Mouse (Mus musculus): ENCODE results near the gene Cd38. TPM values are rescaled to one million over a fixed set of nuclear protein-coding genes. Genes with fewer than 3 reads are reported as not detected.

Cd38 gene
- polyA plus RNA-seq (2014; fragmentation: Nextera tagmentation; extraction: Ambion mirVana): 3.3 and 5.2 TPM in 2 replicates

GRCm38 (mm10) chr5:43868253-43868652, at the start of gene Cd38:
Gene Cd38, plus strand, starts transcription at chr5:43868553.
- no peak for ATAC-seq (ENCODE audit: low FRiP score)
- DNase-seq (ENCODE audit: low spot score): no peak

DNA sequence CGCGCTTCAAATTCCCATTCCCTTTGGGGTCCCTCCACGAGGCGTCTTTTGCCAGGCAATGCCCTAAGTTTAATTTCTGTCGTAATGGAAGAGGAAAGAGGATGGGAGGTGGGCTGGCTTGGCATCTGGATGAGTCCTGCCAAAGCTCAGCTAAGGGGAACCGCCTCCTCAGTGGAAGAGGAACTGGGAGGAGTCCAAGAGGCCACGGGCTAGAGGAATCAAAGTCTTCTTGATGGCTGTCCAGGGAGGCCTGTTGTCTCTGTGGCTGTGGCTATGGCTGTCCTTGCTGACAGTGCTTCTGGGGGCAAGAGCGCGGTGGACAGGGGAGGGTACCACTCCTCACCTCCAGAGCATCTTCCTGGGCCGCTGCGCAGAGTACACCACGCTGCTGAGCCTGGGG, 49.7 kb upstream of the Cd38 start, which contains the start of gene Bst1:
Gene Bst1, plus strand, starts transcription at position 191 of the 400 bp plus-strand sequence.
- WGBS: 58% methylated on average over 12 of the region's 12 CpGs
- Histone ChIP-seq H3K4me2 (replicated peaks) (no peak within 1 kb of the TSS), H3K9ac (no peak within 1 kb of the TSS), H3K9me3 (ENCODE audit: control insufficient read depth, low read length) (no peaks in the 10 kb centered on the region), H3K27ac (no peak within 1 kb of the TSS), H3K27me3 (ENCODE audit: control insufficient read depth, insufficient read depth, low read length) (no peaks in the 10 kb centered on the region), H3K36me3 (replicated peaks; ENCODE audit: control insufficient read depth, insufficient read depth) (no peaks in the 10 kb centered on the region), H3K4me3 (replicated peaks; ENCODE audit: low read length) (no peak within 1 kb of the TSS), H3K4me1 (replicated peaks; ENCODE audit: control insufficient read depth, insufficient read depth, low read length) (no peaks in the 10 kb centered on the region)
- 0 out of 2 replicates have a peak, but pooled peaks have one; percentile 31 for ATAC-seq (ENCODE audit: low FRiP score)
- DNase-seq (ENCODE audit: low spot score): no peak

More at GRCm38 (mm10) chr5:43868253-43868652, at the start of gene Cd38:
- Histone ChIP-seq H3K36me3 (replicated peaks; ENCODE audit: control insufficient read depth, insufficient read depth) (no peaks in the 10 kb centered on the region), H3K4me3 (replicated peaks; ENCODE audit: low read length) (peak within 1 kb of the TSS; percentile 25), H3K4me1 (replicated peaks; ENCODE audit: control insufficient read depth, insufficient read depth, low read length) (peaks cover 10% of the 10 kb centered on the region), H3K9ac (peak within 1 kb of the TSS; percentile 47), H3K27ac (no peak within 1 kb of the TSS), H3K9me3 (ENCODE audit: control insufficient read depth, low read length) (no peaks in the 10 kb centered on the region), H3K27me3 (ENCODE audit: control insufficient read depth, insufficient read depth, low read length) (no peaks in the 10 kb centered on the region), H3K4me2 (replicated peaks) (peak within 1 kb of the TSS; percentile 63)

- Histone ChIP-seq H3K4me2 (replicated peaks) (no peak overlapping the region), H3K27ac (no peak overlapping the region), H3K36me3 (replicated peaks; ENCODE audit: control insufficient read depth, insufficient read depth) (no peaks in the 10 kb centered on the region), H3K9ac (no peak overlapping the region), H3K27me3 (ENCODE audit: control insufficient read depth, insufficient read depth, low read length) (no peaks in the 10 kb centered on the region), H3K4me3 (replicated peaks; ENCODE audit: low read length) (no peak overlapping the region), H3K4me1 (replicated peaks; ENCODE audit: control insufficient read depth, insufficient read depth, low read length) (no peaks in the 10 kb centered on the region), H3K9me3 (ENCODE audit: control insufficient read depth, low read length) (no peaks in the 10 kb centered on the region)
- WGBS: 96% methylated on average over 11 of the region's 11 CpGs
- no peak for ATAC-seq (ENCODE audit: low FRiP score)
- DNase-seq (ENCODE audit: low spot score): no peak
Measured at GRCm38 (mm10) chr5:43820785-43821184, 47.6 kb upstream of the Cd38 start.

DNA sequence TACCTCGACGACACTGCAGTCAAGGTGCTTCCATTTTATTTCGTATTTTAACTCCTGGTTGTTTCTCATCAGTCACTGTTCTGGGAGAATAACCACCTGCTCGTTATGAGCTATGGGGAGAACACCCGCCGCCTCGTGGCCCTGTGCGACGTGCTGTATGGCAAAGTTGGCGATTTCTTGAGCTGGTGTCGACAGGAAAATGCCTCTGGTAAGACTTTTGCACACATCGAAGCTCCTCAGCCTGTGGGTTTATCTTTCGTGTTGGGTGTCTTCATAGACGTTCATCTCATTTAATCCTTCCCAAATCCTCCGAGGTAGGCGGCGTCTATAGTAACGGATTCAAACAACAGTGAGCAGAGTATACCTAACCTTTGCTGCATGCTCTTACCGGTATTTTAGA, 46.8 kb upstream of the Cd38 start, which contains the start of gene Fbxl5:
Gene Fbxl5, minus strand, starts transcription at position 101 of the 400 bp plus-strand sequence.
- no peaks in the 10 kb centered on the region for H3K36me3 ChIP-seq (replicated peaks; ENCODE audit: control insufficient read depth, insufficient read depth)
- DNase-seq (ENCODE audit: low spot score): no peak
- H3K4me2 ChIP-seq (replicated peaks): no peak within 1 kb of the TSS
- H3K9ac ChIP-seq: no peak within 1 kb of the TSS
- no peak for ATAC-seq (ENCODE audit: low FRiP score)
- no peak within 1 kb of the TSS for H3K4me3 ChIP-seq (replicated peaks; ENCODE audit: low read length)
- 84% methylated on average over 19 of the region's 19 CpGs for WGBS
- no peaks in the 10 kb centered on the region for H3K9me3 ChIP-seq (ENCODE audit: control insufficient read depth, low read length)
- H3K27ac ChIP-seq: no peak within 1 kb of the TSS
- H3K27me3 ChIP-seq (ENCODE audit: control insufficient read depth, insufficient read depth, low read length): no peaks in the 10 kb centered on the region
- no peaks in the 10 kb centered on the region for H3K4me1 ChIP-seq (replicated peaks; ENCODE audit: control insufficient read depth, insufficient read depth, low read length)

DNA sequence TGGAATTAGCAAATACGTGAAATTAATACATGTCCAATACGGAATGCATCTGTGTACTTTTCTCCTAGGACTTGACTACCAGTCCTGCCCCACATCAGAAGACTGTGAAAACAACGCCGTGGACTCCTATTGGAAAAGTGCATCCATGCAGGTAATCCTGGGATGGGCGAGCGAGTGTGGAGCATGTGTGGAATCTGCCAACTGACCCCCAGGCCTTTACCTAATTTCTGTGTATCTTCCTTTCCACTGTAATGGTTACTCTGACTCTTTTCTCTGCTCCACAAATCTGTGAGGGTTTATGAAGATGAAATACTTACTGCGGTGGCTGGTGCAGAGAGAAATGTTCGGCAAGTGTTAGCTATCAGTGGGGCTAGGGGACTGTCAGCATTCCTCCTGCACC, 46.2 kb upstream of the Cd38 start:
- H3K27me3 ChIP-seq (ENCODE audit: control insufficient read depth, insufficient read depth, low read length): no peaks in the 10 kb centered on the region
- no peaks in the 10 kb centered on the region for H3K4me1 ChIP-seq (replicated peaks; ENCODE audit: control insufficient read depth, insufficient read depth, low read length)
- H3K27ac ChIP-seq: no peak overlapping the region
- H3K9ac ChIP-seq: no peak overlapping the region
- no peak overlapping the region for H3K4me3 ChIP-seq (replicated peaks; ENCODE audit: low read length)
- DNase-seq (ENCODE audit: low spot score): no peak
- 86% methylated on average over 8 of the region's 8 CpGs for WGBS
- H3K4me2 ChIP-seq (replicated peaks): no peak overlapping the region
- ATAC-seq (ENCODE audit: low FRiP score): no peak
- no peaks in the 10 kb centered on the region for H3K36me3 ChIP-seq (replicated peaks; ENCODE audit: control insufficient read depth, insufficient read depth)
- H3K9me3 ChIP-seq (ENCODE audit: control insufficient read depth, low read length): no peaks in the 10 kb centered on the region

GRCm38 (mm10) chr5:43822824-43823223, 45.5 kb upstream of the Cd38 start:
- H3K4me2 ChIP-seq (replicated peaks): no peak overlapping the region
- no peak overlapping the region for H3K9ac ChIP-seq
- no peak overlapping the region for H3K27ac ChIP-seq
- no peak for DNase-seq (ENCODE audit: low spot score)
- 81% methylated on average over 3 of the region's 3 CpGs for whole genome bisulfite sequencing
- H3K4me1 ChIP-seq (replicated peaks; ENCODE audit: control insufficient read depth, insufficient read depth, low read length): no peaks in the 10 kb centered on the region
- H3K4me3 ChIP-seq (replicated peaks; ENCODE audit: low read length): no peak overlapping the region
- no peaks in the 10 kb centered on the region for H3K9me3 ChIP-seq (ENCODE audit: control insufficient read depth, low read length)
- ATAC-seq (ENCODE audit: low FRiP score): no peak
- H3K27me3 ChIP-seq (ENCODE audit: control insufficient read depth, insufficient read depth, low read length): no peaks in the 10 kb centered on the region
- H3K36me3 ChIP-seq (replicated peaks; ENCODE audit: control insufficient read depth, insufficient read depth): no peaks in the 10 kb centered on the region

DNA sequence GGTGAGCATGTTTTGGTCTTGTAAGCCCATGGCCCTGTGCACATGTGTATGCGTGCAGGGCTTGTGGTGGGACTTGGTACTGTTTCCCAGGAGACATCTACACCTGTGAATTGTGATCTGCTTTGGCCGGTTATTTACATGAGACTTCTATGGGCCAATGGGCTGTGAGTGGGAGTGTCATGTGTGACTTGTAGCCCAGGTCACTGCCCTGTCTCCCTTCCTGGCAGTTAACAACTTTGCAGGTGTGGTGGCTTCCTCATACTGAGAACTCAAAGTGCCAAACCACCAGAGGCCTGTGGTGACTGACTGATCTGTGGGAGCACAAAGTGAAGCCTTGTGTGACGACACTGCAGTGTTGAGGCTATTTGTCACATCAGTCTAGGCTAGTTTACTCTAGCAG, 43.8 kb upstream of the Cd38 start:
- H3K9me3 ChIP-seq (ENCODE audit: control insufficient read depth, low read length): no peaks in the 10 kb centered on the region
- no peak overlapping the region for H3K27ac ChIP-seq
- H3K4me2 ChIP-seq (replicated peaks): no peak overlapping the region
- ATAC-seq (ENCODE audit: low FRiP score) (no peak), DNase-seq (ENCODE audit: low spot score) (no peak)
- H3K4me3 ChIP-seq (replicated peaks; ENCODE audit: low read length): no peak overlapping the region
- H3K36me3 ChIP-seq (replicated peaks; ENCODE audit: control insufficient read depth, insufficient read depth): no peaks in the 10 kb centered on the region
- H3K9ac ChIP-seq: no peak overlapping the region
- H3K4me1 ChIP-seq (replicated peaks; ENCODE audit: control insufficient read depth, insufficient read depth, low read length): no peaks in the 10 kb centered on the region
- no peaks in the 10 kb centered on the region for H3K27me3 ChIP-seq (ENCODE audit: control insufficient read depth, insufficient read depth, low read length)
- WGBS: 84% methylated on average over 3 of the region's 3 CpGs

DNA sequence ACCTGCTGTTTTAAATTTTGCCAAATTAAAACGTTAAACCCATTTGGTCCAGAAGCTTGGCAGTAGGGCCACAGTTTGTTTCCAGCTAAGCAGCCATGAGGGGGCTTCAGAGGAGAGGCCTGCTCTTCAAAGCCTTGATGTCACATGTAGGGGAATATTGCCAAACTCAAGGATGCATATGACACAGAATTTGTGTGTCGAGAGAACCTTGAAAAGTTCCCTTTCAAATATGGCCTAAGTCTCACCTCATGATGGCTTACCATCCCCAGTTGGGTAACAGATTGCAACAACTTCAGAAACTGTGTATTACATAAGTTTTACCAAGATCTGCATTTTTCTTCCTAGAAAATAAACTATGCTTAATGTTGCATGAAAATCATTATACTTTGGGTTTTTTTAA, 41.5 kb upstream of the Cd38 start:
- Histone ChIP-seq H3K4me3 (replicated peaks; ENCODE audit: low read length) (no peak overlapping the region), H3K4me2 (replicated peaks) (no peak overlapping the region), H3K9ac (no peak overlapping the region), H3K4me1 (replicated peaks; ENCODE audit: control insufficient read depth, insufficient read depth, low read length) (no peaks in the 10 kb centered on the region), H3K27me3 (ENCODE audit: control insufficient read depth, insufficient read depth, low read length) (no peaks in the 10 kb centered on the region), H3K9me3 (ENCODE audit: control insufficient read depth, low read length) (no peaks in the 10 kb centered on the region), H3K27ac (no peak overlapping the region), H3K36me3 (replicated peaks; ENCODE audit: control insufficient read depth, insufficient read depth) (no peaks in the 10 kb centered on the region)
- DNase-seq (ENCODE audit: low spot score) (no peak), ATAC-seq (ENCODE audit: low FRiP score) (no peak)
- 90% methylated on average over 2 of the region's 2 CpGs for whole genome bisulfite sequencing

DNA sequence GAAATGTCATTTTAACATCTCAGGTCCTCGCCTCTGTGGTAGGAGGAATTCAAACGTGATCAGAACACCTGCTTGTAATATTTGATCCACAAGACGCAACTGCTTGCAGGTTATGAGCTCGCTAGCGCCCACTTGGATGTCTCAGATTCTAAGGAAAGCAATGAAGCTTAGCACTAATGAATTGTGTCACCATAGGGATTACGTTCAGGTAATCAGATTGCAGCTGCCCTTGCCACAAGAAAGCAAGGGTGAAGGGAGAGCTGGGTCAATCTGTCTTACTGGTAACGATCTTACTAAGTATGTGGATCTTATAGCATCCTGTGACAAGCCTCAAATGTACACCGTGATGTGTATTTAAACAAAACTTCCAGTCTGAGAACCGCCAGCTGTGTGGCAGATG, 41.0 kb upstream of the Cd38 start:
- Histone ChIP-seq H3K4me3 (replicated peaks; ENCODE audit: low read length) (no peak overlapping the region), H3K27me3 (ENCODE audit: control insufficient read depth, insufficient read depth, low read length) (no peaks in the 10 kb centered on the region), H3K9me3 (ENCODE audit: control insufficient read depth, low read length) (no peaks in the 10 kb centered on the region), H3K4me2 (replicated peaks) (no peak overlapping the region), H3K9ac (no peak overlapping the region), H3K4me1 (replicated peaks; ENCODE audit: control insufficient read depth, insufficient read depth, low read length) (no peaks in the 10 kb centered on the region), H3K27ac (no peak overlapping the region), H3K36me3 (replicated peaks; ENCODE audit: control insufficient read depth, insufficient read depth) (no peaks in the 10 kb centered on the region)
- no peak for DNase-seq (ENCODE audit: low spot score)
- WGBS: 80% methylated on average over 9 of the region's 9 CpGs
- ATAC-seq (ENCODE audit: low FRiP score): no peak

GRCm38 (mm10) chr5:43836590-43836989, 31.8 kb upstream of the Cd38 start:
- H3K9me3 ChIP-seq (ENCODE audit: control insufficient read depth, low read length): no peaks in the 10 kb centered on the region
- H3K4me2 ChIP-seq (replicated peaks): no peak overlapping the region
- H3K4me1 ChIP-seq (replicated peaks; ENCODE audit: control insufficient read depth, insufficient read depth, low read length): no peaks in the 10 kb centered on the region
- DNase-seq (ENCODE audit: low spot score) (no peak), ATAC-seq (ENCODE audit: low FRiP score) (no peak)
- no peak overlapping the region for H3K27ac ChIP-seq
- no peaks in the 10 kb centered on the region for H3K27me3 ChIP-seq (ENCODE audit: control insufficient read depth, insufficient read depth, low read length)
- H3K9ac ChIP-seq: no peak overlapping the region
- 95% methylated on average over 7 of the region's 7 CpGs for WGBS
- H3K36me3 ChIP-seq (replicated peaks; ENCODE audit: control insufficient read depth, insufficient read depth): no peaks in the 10 kb centered on the region
- no peak overlapping the region for H3K4me3 ChIP-seq (replicated peaks; ENCODE audit: low read length)
